Mouse (Mus musculus): ENCODE data around the gene Aes. TPM values are rescaled to one million over a fixed set of nuclear protein-coding genes. Genes with fewer than 3 reads are reported as not detected.

Aes gene
- polyA plus RNA-seq, 1 experiment, result 3,125 TPM

DNA sequence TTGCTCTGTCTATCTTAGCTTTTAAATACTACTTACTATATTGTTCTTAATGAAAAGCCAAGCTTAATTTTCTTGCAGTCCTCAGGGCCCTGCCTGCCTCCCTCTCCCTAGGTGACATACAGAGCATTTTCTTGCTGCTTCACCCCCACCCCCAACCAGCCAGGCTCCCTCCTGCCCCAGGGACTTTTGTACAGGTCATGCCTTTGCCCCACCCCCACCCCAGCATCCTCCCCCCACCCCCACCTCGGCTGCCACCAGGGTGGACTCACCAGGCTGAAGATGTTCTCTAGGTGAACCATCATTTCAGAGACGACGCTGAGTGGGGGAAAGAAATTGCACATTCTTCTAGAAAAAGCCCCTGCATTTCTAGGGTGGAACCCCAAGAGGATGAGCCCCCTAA, 39.1 kb downstream of the Aes start:
- no peak for TF ChIP-seq POLR2A (IDR thresholded peaks at IDR 0.05; ENCODE audit: control insufficient read depth, extremely low read depth, insufficient read depth, low read length, poor library complexity)
- no peak for TF ChIP-seq CTCF (IDR thresholded peaks at IDR 0.05; ENCODE audit: borderline replicate concordance, control insufficient read depth, extremely low read depth, insufficient read depth, low read length, poor library complexity)

DNA sequence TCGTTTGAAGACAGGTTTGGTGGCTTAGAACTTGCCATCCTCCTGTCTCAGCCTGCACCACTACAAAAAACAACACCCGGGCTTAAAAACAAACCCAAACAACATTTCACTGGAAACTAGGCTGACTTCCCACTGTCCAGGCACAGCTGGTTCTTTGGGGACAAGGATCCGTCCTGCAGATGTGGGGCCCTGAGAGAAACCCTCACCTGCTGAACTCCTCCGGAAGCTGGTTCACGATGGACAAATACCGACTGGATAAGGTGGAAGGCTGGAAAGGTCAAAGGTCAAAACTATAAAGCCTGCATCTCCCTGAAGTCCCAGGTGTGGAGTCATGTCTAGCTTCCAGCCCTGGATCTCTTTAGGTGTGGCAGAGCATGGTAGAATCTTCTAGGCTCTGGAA, 39.6 kb downstream of the Aes start:
- H3K27me3 ChIP-seq (ENCODE audit: control insufficient read depth, insufficient read depth, low read length), result no peaks in the 10 kb centered on the region
- DNase-seq, result no peak
- H3K4me1 ChIP-seq (replicated peaks; ENCODE audit: control insufficient read depth, insufficient read depth, low read length), result peaks cover 69% of the 10 kb centered on the region
- no peaks in the 10 kb centered on the region for H3K36me3 ChIP-seq (ENCODE audit: control insufficient read depth, insufficient read depth, low read length)
- no peak overlapping the region for H3K4me3 ChIP-seq (ENCODE audit: control insufficient read depth, insufficient read depth, low read length)
- no peak for TF ChIP-seq POLR2A (IDR thresholded peaks at IDR 0.05; ENCODE audit: control insufficient read depth, extremely low read depth, insufficient read depth, low read length, poor library complexity)
- no peak for TF ChIP-seq CTCF (IDR thresholded peaks at IDR 0.05; ENCODE audit: borderline replicate concordance, control insufficient read depth, extremely low read depth, insufficient read depth, low read length, poor library complexity)
- 62% methylated on average over 6 of the region's 6 CpGs for WGBS
- peak overlapping the region; percentile 36; the same call in 1 of the 2 replicates for H3K27ac ChIP-seq (ENCODE audit: control insufficient read depth, insufficient read depth, low read length)

More for the DNA sequence above, 39.1 kb downstream of the Aes start:
- no peak for DNase-seq
- Histone ChIP-seq H3K36me3 (ENCODE audit: control insufficient read depth, insufficient read depth, low read length) (no peaks in the 10 kb centered on the region), H3K4me1 (replicated peaks; ENCODE audit: control insufficient read depth, insufficient read depth, low read length) (peaks cover 69% of the 10 kb centered on the region), H3K27ac (ENCODE audit: control insufficient read depth, insufficient read depth, low read length) (peak overlapping the region; percentile 36; the same call in 1 of the 2 replicates), H3K4me3 (ENCODE audit: control insufficient read depth, insufficient read depth, low read length) (no peak overlapping the region), H3K27me3 (ENCODE audit: control insufficient read depth, insufficient read depth, low read length) (no peaks in the 10 kb centered on the region)
- WGBS, result 42% methylated on average over 3 of the region's 3 CpGs

DNA sequence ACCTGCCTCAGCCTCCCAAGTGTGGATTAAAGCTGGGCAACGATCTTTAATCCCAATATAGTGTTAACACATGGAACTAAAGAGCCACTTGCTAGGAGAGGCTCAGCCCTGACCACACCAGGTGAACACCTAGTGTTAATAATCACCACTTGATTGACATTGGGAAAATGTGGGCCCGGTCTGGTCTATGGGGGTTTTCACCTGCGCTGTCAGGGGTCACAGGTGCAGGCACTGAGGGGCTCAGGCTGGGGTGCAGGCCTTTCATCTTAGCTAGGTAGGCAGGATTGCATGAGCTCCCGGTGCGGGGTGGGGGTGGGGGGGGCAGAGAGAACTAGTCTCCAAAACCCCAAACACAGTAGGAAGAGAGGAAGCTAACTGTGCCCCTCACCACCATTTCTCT, 40.3 kb downstream of the Aes start:
- DNase-seq, result no peak
- Histone ChIP-seq H3K27ac (ENCODE audit: control insufficient read depth, insufficient read depth, low read length) (no peak overlapping the region), H3K36me3 (ENCODE audit: control insufficient read depth, insufficient read depth, low read length) (no peaks in the 10 kb centered on the region), H3K4me3 (ENCODE audit: control insufficient read depth, insufficient read depth, low read length) (no peak overlapping the region), H3K27me3 (ENCODE audit: control insufficient read depth, insufficient read depth, low read length) (no peaks in the 10 kb centered on the region), H3K4me1 (replicated peaks; ENCODE audit: control insufficient read depth, insufficient read depth, low read length) (peaks cover 74% of the 10 kb centered on the region)
- WGBS, result 33% methylated on average over 5 of the region's 5 CpGs
- TF ChIP-seq CTCF (IDR thresholded peaks at IDR 0.05; ENCODE audit: borderline replicate concordance, control insufficient read depth, extremely low read depth, insufficient read depth, low read length, poor library complexity) (no peak), POLR2A (IDR thresholded peaks at IDR 0.05; ENCODE audit: control insufficient read depth, extremely low read depth, insufficient read depth, low read length, poor library complexity) (no peak)

DNA sequence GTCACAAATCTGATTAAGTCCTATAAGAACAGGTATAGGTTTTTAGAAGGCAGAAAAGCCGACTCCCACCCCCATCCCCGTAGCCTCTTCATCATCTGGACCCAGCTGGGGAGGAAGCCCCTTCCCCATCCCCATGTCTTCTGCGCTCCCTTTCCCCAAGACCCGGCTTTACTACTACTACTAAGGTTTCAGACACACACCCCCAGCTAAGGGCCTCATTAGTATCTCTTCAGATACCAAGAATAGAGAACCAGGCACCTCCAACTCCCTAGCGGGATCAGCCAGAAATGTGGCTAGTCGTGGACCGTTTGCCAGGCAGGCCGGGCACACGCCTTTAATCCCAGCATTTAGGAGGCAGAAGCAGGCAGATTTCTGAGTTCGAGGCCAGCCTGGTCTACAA, 40.8 kb downstream of the Aes start:
- no peaks in the 10 kb centered on the region for H3K27me3 ChIP-seq (ENCODE audit: control insufficient read depth, insufficient read depth, low read length)
- H3K36me3 ChIP-seq (ENCODE audit: control insufficient read depth, insufficient read depth, low read length), result no peaks in the 10 kb centered on the region
- peak overlapping the region; percentile 18; the same call in 1 of the 2 replicates for H3K27ac ChIP-seq (ENCODE audit: control insufficient read depth, insufficient read depth, low read length)
- TF ChIP-seq POLR2A (IDR thresholded peaks at IDR 0.05; ENCODE audit: control insufficient read depth, extremely low read depth, insufficient read depth, low read length, poor library complexity) (no peak), CTCF (IDR thresholded peaks at IDR 0.05; ENCODE audit: borderline replicate concordance, control insufficient read depth, extremely low read depth, insufficient read depth, low read length, poor library complexity) (no peak)
- DNase-seq, result no peak
- WGBS, result 53% methylated on average over 10 of the region's 10 CpGs
- H3K4me1 ChIP-seq (replicated peaks; ENCODE audit: control insufficient read depth, insufficient read depth, low read length), result peaks cover 77% of the 10 kb centered on the region
- no peak overlapping the region for H3K4me3 ChIP-seq (ENCODE audit: control insufficient read depth, insufficient read depth, low read length)

DNA sequence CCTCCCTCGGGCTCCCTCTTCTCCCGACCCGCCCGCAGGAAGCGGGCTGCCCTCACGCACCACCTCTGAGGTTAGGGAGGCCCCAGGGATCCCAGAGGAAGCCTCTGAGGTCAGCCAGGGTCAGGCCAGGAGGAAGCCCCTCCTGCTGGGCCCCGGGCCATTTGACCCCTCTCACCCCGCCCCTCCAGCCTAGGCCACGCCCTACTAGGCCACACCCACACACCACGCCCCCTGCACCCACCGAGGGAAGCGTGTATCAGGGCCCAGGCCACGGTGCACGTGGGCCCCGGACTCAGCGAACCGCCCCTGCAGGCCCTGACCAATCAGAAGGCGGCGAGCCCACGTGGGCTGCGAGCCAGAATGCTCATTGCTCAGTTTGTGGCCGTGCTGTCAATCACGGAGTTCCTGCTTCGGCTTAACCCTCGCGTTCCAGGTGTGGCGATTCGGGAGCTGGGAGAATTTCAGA, 41.5 kb downstream of the Aes start, which contains the start of gene Tle6:
Gene Tle6 (minus strand): TSS at position 336 of the 466 bp plus-strand sequence.
- WGBS, result under 1% methylated on average over 28 of the region's 28 CpGs
- DNase-seq, result peak; percentile 95
- Histone ChIP-seq H3K36me3 (ENCODE audit: control insufficient read depth, insufficient read depth, low read length) (no peaks in the 10 kb centered on the region), H3K4me3 (ENCODE audit: control insufficient read depth, insufficient read depth, low read length) (peak within 1 kb of the TSS; percentile 40), H3K27me3 (ENCODE audit: control insufficient read depth, insufficient read depth, low read length) (no peaks in the 10 kb centered on the region), H3K27ac (ENCODE audit: control insufficient read depth, insufficient read depth, low read length) (peak within 1 kb of the TSS; percentile 18; the same call in 1 of the 2 replicates), H3K4me1 (replicated peaks; ENCODE audit: control insufficient read depth, insufficient read depth, low read length) (peaks cover 77% of the 10 kb centered on the region)
- no peak for TF ChIP-seq POLR2A (IDR thresholded peaks at IDR 0.05; ENCODE audit: control insufficient read depth, extremely low read depth, insufficient read depth, low read length, poor library complexity)
- 0 out of 2 replicates have a peak, but pooled peaks have one; percentile 42 for TF ChIP-seq CTCF (IDR thresholded peaks at IDR 0.05; ENCODE audit: borderline replicate concordance, control insufficient read depth, extremely low read depth, insufficient read depth, low read length, poor library complexity)

DNA sequence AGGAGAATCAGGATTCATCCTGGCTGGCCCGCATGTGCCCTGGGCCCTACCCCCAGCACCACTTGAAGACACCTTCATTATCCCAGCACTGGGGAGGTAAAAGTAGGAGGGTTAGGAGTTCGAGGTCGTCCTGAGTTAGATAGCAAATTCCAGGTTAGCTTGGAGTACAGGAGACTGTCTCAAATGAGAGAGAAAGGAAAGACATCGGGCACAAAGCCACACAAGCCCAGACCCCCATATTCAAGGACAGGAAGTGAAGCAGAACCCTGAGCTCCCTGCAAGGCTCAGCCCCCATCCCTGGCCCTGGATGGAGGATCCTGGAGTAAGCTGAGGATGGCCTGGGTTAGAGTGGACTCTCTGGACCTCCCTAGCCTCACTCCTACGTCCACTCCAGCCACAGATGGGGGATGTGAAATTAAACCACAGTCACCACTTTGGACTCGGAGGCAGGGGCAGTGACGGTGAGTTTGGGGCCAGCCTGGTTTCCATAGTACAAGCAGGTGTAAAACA, 42.2 kb downstream of the Aes start:
- no peak overlapping the region for H3K27ac ChIP-seq (ENCODE audit: control insufficient read depth, insufficient read depth, low read length)
- 40% methylated on average over 7 of the region's 7 CpGs for WGBS
- H3K4me1 ChIP-seq (replicated peaks; ENCODE audit: control insufficient read depth, insufficient read depth, low read length), result peaks cover 74% of the 10 kb centered on the region

More for the DNA sequence above, 42.2 kb downstream of the Aes start:
- TF ChIP-seq CTCF (IDR thresholded peaks at IDR 0.05; ENCODE audit: borderline replicate concordance, control insufficient read depth, extremely low read depth, insufficient read depth, low read length, poor library complexity), result no peak
- no peak for TF ChIP-seq POLR2A (IDR thresholded peaks at IDR 0.05; ENCODE audit: control insufficient read depth, extremely low read depth, insufficient read depth, low read length, poor library complexity)
- Histone ChIP-seq H3K36me3 (ENCODE audit: control insufficient read depth, insufficient read depth, low read length) (no peaks in the 10 kb centered on the region), H3K4me3 (ENCODE audit: control insufficient read depth, insufficient read depth, low read length) (peak overlapping the region; percentile 40; the same call in 1 of the 2 replicates), H3K27me3 (ENCODE audit: control insufficient read depth, insufficient read depth, low read length) (no peaks in the 10 kb centered on the region)
- DNase-seq, result no peak

Measured in thymus, adult 2 months (tissue).